Mouse (Mus musculus): ENCODE measurements around the gene Ybx3.

Ybx3 gene

DNA sequence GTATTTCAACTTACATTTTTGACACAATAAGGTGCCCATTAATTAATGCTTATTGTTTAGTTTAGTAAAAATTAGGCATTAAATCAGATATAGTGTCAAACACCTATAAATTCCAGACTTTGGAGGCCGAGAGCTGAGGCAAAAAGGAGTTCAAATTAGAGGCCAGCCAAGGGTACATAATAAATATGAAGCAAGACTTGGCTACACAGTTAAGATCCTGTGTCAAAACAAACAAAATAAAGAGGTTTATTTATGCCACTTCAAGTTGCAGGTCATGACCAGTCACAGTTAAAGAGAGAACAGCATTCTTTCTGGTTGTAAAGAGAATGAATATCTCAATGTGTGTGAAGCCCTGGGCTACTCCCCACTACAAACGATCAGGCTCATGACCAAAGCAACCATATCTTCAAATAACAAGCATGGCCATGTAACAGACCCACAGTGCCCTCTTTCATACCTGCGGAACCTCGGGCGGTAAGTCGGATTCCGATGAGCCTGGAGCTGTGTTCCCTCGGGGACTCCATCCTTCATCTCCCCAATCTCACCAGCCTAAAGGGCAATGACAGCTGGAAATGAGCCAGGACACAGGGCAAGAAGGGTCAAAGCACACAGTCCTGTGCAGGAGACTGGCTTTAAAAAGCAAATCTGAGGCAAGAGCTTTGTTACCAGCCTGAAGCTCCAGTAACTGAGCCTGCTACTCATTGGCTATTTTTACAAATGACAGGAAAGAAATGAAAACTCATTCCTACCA, 18.2 kb downstream of the Ybx3 start:
- TF ChIP-seq GATA4 (IDR thresholded peaks at IDR 0.05; ENCODE audit: insufficient replicate concordance, low read length), result no peak

DNA sequence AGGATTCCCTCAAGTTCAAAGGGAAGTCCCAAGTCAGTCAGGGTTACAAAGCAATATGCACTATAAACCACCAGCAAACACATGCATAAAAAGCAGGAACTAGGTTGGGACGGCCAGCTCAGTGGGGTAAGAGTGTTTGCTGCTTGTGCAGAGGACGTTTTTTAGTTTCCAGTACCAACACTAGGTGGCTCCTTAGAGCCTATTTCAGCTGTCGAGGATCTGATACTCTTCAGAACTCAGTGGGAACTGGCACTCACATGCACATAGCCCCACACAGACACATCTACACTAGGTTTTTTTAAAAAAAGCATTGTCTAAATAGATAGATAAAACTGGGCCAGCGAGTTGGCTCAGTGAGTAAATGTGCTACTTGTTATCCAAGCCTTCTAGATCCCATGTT, 21.2 kb downstream of the Ybx3 start:
- no peak for TF ChIP-seq GATA4 (IDR thresholded peaks at IDR 0.05; ENCODE audit: insufficient replicate concordance, low read length)

DNA sequence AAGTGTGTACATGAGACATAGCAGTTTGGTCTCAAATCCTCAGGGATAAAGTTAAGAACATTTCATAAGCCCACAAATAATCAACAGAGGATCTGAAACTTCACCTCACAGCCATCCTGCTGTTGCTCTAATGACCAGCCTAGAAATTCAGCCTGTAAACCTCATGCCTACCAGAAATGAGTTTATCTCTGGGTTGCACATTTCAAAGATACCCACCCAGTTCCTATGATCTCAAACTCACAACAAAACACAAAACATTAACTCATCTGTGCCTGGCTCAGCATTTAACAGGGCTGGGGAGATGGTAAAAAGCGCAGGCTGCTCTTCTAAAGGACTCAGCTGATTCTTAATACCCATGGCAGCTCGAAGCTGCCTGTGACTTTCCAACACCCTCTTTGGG, 23.9 kb downstream of the Ybx3 start:
- no peak for TF ChIP-seq GATA4 (IDR thresholded peaks at IDR 0.05; ENCODE audit: insufficient replicate concordance, low read length)

DNA sequence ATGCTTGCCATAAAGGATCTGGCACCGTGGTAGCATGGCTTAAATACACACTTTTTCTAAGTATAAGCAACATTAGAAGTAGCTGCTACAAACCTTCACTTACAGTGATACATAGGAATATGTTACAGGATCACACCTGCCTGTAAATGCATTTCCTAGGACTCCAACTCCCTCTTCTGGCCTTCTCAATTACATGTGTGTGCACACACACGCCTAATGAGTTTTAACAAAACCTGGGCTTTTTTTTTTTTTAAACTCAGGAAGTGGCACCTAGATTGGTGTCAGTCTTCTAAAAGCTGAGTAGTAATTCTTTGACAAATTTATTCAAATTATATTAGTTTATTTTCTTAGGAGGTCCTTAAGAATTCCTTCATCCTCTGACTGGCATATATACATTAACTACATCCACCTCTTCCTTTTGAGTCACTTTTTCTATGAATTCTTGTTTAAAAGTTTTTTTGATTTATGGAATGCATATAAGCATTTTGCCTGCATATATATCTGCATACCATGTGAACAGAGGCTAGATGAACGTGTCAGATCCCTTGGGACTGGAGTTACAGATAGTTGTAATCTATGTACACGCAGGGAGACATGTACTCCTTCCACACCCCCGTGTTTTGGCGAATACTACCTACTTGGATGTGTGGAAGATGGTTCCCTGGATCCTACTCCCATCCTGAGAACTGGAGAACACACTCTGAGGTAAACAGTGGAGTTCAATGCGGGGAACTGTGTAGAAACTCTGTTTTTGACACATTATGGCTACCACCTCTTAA, 25.1 kb downstream of the Ybx3 start:
- TF ChIP-seq GATA4 (IDR thresholded peaks at IDR 0.05; ENCODE audit: insufficient replicate concordance, low read length), result no peak

DNA sequence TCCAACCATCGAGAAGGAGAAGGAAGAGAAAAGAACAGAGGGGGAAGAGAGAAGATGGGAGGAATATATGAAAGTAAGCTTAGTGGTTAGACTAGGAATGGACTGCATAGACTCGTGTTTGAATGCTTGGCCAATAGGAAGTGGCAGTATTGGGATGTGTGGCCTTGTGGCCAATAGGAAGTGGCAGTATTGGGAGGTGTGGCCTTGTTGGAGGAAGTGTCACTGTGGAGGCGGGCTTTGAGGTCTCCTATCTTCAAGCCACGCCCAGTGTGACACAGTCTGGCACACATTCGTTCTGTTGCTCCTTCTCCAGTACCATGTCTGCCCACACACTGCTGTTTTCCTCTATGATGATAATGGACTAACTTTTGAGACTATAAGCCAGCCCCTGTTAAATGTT, 27.6 kb downstream of the Ybx3 start:
- no peak for TF ChIP-seq GATA4 (IDR thresholded peaks at IDR 0.05; ENCODE audit: insufficient replicate concordance, low read length)

DNA sequence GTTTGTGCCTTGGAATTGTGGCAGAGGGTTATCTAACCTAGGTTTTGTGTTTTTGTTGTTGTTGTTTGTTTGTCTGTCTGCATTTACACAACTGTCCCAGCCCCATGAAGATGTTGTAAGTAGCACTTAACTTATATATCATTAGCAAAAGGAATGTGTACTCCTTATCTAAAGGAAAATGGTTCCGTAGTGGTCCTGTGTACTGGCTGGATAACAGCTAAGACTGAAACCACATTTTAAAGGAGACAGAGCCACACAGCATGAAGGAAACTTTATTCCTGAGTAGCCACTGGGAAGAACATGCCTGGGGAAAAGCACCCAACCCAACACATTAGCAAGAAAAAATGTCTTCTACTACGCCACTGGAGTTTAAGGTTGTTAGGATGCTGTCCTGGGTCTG, 28.7 kb downstream of the Ybx3 start:
- no peak for TF ChIP-seq GATA4 (IDR thresholded peaks at IDR 0.05; ENCODE audit: insufficient replicate concordance, low read length)

DNA sequence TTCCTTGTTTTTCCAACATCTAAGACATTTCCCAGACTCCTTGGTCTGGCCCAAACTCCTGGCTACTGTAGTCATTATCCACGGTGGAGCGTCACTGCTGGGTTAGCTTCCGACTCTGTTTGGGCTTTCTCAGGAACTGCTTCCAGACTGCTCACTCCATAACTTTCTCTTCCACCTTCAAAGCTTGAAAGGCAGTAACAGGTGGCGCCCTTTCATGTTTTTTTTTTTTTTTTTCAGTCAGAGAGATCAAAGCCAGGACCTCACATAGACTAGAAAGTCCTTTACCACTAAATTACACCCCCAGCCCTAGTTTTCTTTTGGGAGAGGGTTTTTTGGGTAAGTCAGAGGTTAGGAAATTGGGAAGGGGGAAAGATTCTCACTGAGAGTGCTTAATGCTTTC, 33.4 kb downstream of the Ybx3 start:
- TF ChIP-seq GATA4 (IDR thresholded peaks at IDR 0.05; ENCODE audit: insufficient replicate concordance, low read length), result no peak

DNA sequence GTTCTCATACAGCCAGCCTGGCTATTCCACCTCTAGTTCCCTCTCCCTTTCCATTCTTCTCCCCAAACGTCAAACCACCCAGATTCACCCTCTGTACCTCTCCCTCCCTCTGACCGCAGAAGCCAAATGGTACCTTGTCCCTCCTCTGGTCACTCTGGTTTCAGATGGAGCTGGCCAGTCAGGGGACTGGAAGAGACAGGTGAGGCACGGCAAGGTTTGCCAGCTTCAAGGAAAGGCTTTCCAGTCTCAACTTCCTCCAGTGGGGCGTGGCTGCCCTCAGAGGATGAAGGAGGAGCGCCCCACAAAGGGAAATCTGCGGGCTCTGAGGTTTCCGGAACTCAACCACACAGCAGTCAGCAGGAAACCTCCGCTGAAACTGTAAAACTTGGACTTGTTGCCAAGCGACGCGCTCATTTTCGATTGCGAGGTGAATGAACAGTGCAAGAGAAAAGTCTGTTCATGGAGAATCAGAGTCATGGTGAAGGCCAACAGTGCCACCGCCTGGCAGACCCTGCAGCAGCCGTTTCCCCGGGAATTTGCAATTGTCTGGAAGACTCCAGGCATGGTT, 34.8 kb downstream of the Ybx3 start, which contains the start of gene Styk1:
Gene Styk1, minus strand, starts transcription at position 246 of the 568 bp plus-strand sequence.
- TF ChIP-seq GATA4 (IDR thresholded peaks at IDR 0.05; ENCODE audit: insufficient replicate concordance, low read length), result no peak

DNA sequence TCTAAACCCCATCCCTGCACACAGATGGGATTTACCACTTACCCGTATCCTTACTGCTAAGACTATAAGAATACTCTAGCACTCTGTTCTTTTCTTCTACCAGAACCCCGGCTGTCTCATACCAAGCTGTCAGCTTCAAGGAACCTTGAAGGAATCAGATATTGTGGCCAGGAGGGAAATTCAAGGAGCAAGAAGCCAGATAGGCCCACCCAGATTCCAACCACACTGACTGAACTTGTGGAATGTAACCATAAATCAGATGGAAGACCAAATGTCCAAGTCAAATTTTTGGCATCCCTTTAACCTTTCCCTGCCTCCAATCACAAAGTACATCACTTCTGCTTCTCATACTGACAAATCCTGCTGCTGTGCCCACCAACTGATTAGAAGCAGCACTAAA, 41.2 kb downstream of the Ybx3 start:
- no peak for TF ChIP-seq GATA4 (IDR thresholded peaks at IDR 0.05; ENCODE audit: insufficient replicate concordance, low read length)

DNA sequence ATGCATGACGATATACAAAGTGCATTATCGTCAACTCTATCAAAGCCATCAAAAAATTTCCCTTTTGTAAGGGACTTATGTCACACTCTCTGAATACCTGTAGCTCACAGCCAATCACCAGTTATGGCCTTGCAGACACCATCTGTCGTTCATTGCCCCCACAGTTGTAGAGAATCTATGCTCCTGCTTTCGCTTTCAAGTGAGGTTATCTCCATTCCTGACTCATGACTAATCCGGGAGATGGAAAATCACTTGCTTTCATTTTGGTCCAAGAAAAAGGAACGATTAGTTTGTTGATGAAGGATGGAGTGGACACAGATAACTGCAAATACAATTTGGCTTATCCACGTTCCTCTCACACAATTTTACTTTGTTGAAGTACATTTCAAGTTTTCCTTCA, 43.9 kb downstream of the Ybx3 start:
- TF ChIP-seq GATA4 (IDR thresholded peaks at IDR 0.05; ENCODE audit: insufficient replicate concordance, low read length), result no peak

DNA sequence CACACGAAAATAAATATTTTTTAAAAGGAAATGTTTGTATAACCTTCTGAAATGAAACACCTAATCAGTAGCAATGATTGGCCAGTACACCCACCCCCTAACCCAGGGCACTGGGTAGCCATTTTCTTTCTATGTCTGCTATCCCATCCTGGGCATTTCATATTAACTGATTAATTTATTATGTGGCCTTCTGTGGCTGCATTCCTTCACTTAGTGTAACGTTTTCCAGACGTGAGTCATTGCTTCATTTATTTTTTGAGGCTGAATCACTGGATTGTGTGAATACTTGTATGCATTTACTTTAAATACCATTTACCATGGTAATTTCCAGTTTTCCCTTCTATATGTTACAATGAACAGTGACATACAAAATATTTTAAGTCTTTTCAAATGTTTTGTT, 48.2 kb downstream of the Ybx3 start:
- no peak for TF ChIP-seq GATA4 (IDR thresholded peaks at IDR 0.05; ENCODE audit: insufficient replicate concordance, low read length)

DNA sequence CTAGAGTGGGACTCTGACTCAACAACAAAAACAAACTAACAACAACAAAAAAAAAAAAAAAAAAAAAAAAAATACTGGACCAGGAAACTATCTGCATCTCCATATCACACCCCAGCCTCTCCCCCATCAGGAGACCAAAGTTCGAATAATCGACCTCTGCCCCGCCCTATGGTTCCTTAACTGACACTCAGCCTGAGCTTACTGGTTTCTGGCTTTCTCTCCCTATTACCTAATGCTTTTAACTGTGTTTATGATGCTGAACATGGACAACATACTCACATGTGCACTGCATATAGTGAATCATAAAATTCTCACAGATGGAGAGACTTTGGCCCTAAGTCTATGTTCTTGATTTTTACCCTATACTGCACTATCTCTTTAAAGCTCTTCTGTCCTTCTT, 49.0 kb downstream of the Ybx3 start:
- TF ChIP-seq GATA4 (IDR thresholded peaks at IDR 0.05; ENCODE audit: insufficient replicate concordance, low read length), result no peak

DNA sequence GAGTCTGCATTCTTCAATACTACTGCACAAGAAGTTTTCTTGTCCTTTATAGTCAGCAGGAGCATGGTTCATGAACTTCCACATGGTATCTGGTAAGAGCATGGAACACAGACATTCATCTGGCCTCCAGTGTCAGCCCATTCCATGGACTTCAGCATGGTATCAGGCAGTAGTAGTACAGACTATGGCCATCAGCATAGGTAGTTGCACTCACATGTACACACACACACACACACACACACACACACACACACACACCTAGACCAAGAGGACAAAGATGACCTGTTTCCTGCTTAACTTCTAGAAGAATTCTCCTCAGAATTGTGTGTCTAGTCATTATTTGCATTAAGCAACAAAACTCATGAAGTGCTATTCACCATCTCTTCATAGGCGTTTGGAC, 49.5 kb downstream of the Ybx3 start:
- no peak for TF ChIP-seq GATA4 (IDR thresholded peaks at IDR 0.05; ENCODE audit: insufficient replicate concordance, low read length)

DNA sequence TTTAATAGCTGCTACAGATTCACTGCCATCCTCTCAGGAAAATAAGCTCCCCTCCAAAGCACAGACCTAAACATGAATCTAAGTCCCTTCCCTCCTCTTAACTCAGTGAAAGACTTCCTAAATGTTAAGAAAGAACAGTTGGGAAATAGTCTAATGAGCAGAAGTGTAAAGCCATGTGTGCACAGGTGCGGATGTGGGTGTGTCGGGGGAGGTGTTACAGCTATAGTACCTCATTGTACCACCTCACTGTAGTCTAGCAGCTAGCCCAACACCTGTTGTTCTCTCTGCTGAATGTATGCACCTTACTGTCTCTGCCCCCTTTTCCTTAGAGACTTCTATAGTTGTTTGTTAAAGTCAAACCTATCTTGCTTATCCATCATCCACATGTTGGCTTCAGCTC, 61.2 kb downstream of the Ybx3 start:
- no peak for TF ChIP-seq GATA4 (IDR thresholded peaks at IDR 0.05; ENCODE audit: insufficient replicate concordance, low read length)

DNA sequence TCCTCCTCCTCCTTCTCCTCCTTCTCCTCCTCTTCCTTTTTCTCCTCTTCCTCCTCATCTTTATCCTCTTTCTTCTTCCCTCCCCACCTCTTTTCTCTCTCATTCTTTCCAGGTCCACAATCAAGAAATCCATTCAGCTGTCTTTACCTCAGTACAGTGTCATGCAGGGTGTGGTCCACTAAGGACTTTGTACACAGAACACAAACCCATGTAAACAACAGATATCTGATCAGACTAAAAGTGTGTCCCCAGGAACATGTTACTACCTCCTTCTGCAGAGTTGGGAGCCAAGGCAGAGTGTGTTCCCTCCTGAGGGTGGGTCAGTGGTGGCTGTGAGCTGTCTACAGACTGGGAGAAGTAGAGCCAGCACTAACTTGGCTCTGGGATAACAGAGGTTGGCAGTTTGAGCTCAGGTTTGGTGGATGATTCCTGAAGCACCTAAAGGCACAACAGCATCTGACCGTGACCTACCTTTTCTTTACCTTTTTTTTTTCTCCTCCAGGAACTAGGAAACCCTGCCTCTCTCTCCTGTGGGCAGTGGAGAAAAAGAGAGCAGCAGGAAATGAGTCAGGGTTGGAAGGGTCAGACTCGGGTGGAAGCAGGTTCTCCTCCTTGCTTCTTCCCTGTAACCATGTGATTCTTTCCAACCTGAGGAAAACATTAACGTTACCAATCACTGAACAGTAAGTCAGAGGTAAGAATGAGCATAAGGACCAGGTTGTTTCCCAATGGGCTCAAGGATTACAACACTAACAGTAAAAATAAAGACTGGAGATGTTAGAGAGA, 66.2 kb downstream of the Ybx3 start:
- no peak for TF ChIP-seq GATA4 (IDR thresholded peaks at IDR 0.05; ENCODE audit: insufficient replicate concordance, low read length)
